Comparison of ENCODE assay signal across 24 mouse cellular contexts in the genomic region with DNA sequence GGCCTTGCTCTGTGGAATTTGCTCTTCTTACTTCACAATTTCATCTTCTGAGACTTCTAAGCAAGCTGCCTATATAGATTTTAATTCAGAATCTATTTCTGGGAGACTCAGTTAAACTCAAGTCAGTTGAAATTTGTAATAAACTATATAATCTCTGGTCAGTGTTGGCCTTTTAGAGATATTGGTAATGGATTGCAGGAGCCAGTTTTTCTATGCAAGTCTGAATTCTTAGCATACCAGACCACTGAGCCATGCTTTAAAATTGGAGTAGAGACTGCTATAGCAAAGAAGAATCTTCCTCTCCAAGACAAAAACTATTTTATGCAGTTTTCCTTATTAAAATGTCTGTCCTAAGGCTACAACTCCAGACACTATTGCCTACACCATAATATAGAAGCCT. TPM values are rescaled to one million over a fixed set of nuclear protein-coding genes. Genes with fewer than 3 reads are reported as not detected.
"Had no signal": no experiment of that assay in that cellular context is flagged by ENCODE, and none has a peak within 500 bp of the region (broad histone marks: within the 10 kb centered on the region; RNA-seq: fewer than 3 reads in every experiment).

No protein-coding gene starts in this region.

- H3K27ac ChIP-seq: heart, adult 2 months; hindbrain, embryonic 10.5 days; hindbrain, embryonic 12.5 days; hindbrain, embryonic 14.5 days; intestine, embryonic 15.5 days; layer of hippocampus, adult 2 months; left cerebral cortex, adult 2 months; limb, embryonic 10.5 days; limb, embryonic 12.5 days; liver, embryonic 13.5 days had no signal

- ATAC-seq: hindbrain, embryonic 16.5 days; inflammation-experienced regulatory T-cells, adult 6 months; intestine, embryonic 15.5 days; intestine, postnatal 0 days had no signal

- H3K4me3 ChIP-seq: heart, adult 2 months; hindbrain, embryonic 10.5 days; hindbrain, embryonic 12.5 days; intestine, embryonic 15.5 days; layer of hippocampus, adult 2 months; left cerebral cortex, adult 2 months; limb, embryonic 10.5 days; limb, embryonic 12.5 days; liver, embryonic 13.5 days had no signal

- DNase-seq: gastrocnemius, postnatal 14 days; gastrocnemius, postnatal 36 days; heart, adult 11 months; heart, adult 2 months; heart, postnatal 10 days; heart, postnatal 4 days; kidney, adult 18-20 months; kidney, adult 8-10 months; kidney, postnatal 10 days; kidney, postnatal 25 days; kidney, postnatal 4 days; liver; liver, embryonic 13.5 days had no signal

- H3K36me3 ChIP-seq: hindbrain, embryonic 10.5 days; hindbrain, embryonic 12.5 days; intestine, embryonic 15.5 days; limb, embryonic 10.5 days; limb, embryonic 12.5 days; liver, embryonic 13.5 days had no signal

- H3K27me3 ChIP-seq: hindbrain, embryonic 12.5 days; intestine, embryonic 15.5 days; limb, embryonic 12.5 days; liver, embryonic 13.5 days had no signal

- H3K4me1 ChIP-seq: hindbrain, embryonic 10.5 days; hindbrain, embryonic 12.5 days; intestine, embryonic 15.5 days; limb, embryonic 10.5 days; limb, embryonic 12.5 days; liver, embryonic 13.5 days had no signal

RNA-seq across cellular contexts. Expression of gene Aldh1a1, which starts 4.0 kb away (rescaled TPM):
- polyA plus RNA-seq: inflammation-experienced regulatory T-cells, adult 6 months; limb, embryonic 12.5 days had no signal
